Mouse (Mus musculus): ENCODE results near the gene Cntnap1.

Gene Cntnap1

GRCm38 (mm10) chr11:101170811-101171610 is 688 bp downstream of the Cntnap1 start, which contains the start of gene Plekhh3:
TSS of gene Plekhh3 (minus strand) at chr11:101171351.
- peak; percentile 90 for DNase-seq (ENCODE audit: low spot score)

GRCm38 (mm10) chr11:101171721-101172433 is 1.6 kb downstream of the Cntnap1 start:
- DNase-seq (ENCODE audit: low spot score) = peak; percentile 71

GRCm38 (mm10) chr11:101172434-101172815 is 2.1 kb downstream of the Cntnap1 start:
- DNase-seq (ENCODE audit: low spot score) = no peak

- peak; percentile 59 for DNase-seq (ENCODE audit: low spot score)
These were observed 2.8 kb downstream of the Cntnap1 start for GRCm38 (mm10) chr11:101173112-101173511.

GRCm38 (mm10) chr11:101173631-101174388 is 3.5 kb downstream of the Cntnap1 start:
- DNase-seq (ENCODE audit: low spot score) = peak; percentile 83

- DNase-seq (ENCODE audit: low spot score) = no peak
These were observed 4.0 kb downstream of the Cntnap1 start for GRCm38 (mm10) chr11:101174389-101174745.

GRCm38 (mm10) chr11:101174851-101175628 is 4.7 kb downstream of the Cntnap1 start, which contains the start of gene Ccr10:
TSS of gene Ccr10 (minus strand) at chr11:101175443.
- no peak for DNase-seq (ENCODE audit: low spot score)

- no peak for DNase-seq (ENCODE audit: low spot score)
These were observed 5.4 kb downstream of the Cntnap1 start for GRCm38 (mm10) chr11:101175636-101176116.

- DNase-seq (ENCODE audit: low spot score) = no peak
These were observed 5.9 kb downstream of the Cntnap1 start for GRCm38 (mm10) chr11:101176117-101176691.

- peak; percentile 63 for DNase-seq (ENCODE audit: low spot score)
These were observed 6.8 kb downstream of the Cntnap1 start for GRCm38 (mm10) chr11:101176933-101177773.

- DNase-seq (ENCODE audit: low spot score) = no peak
These were observed 8.0 kb downstream of the Cntnap1 start for GRCm38 (mm10) chr11:101178061-101179058.

GRCm38 (mm10) chr11:101179306-101179705 is 9.0 kb downstream of the Cntnap1 start:
- DNase-seq (ENCODE audit: low spot score) = no peak

GRCm38 (mm10) chr11:101180261-101180660 is 9.9 kb downstream of the Cntnap1 start:
- no peak for DNase-seq (ENCODE audit: low spot score)

GRCm38 (mm10) chr11:101180846-101181740 is 10.8 kb downstream of the Cntnap1 start:
- DNase-seq (ENCODE audit: low spot score) = peak; percentile 65

- no peak for DNase-seq (ENCODE audit: low spot score)
These were observed 11.6 kb downstream of the Cntnap1 start for GRCm38 (mm10) chr11:101181961-101182360.

GRCm38 (mm10) chr11:101182771-101183517 is 12.6 kb downstream of the Cntnap1 start:
- DNase-seq (ENCODE audit: low spot score) = no peak

- DNase-seq (ENCODE audit: low spot score) = no peak
These were observed 14.7 kb downstream of the Cntnap1 start for GRCm38 (mm10) chr11:101184984-101185383.

Data from ovary, postnatal 36 days (tissue).